8 mouse cellular contexts compared by ENCODE assay signal in genomic region chr13:91459896-91460620, GRCm38 (mm10). TPM values are rescaled to one million over a fixed set of nuclear protein-coding genes. Genes with fewer than 3 reads are reported as not detected.
A peak's percentile ranks its signal among the peaks of the same experiment; 100 is the strongest.
DNase-seq lines count a peak whose midpoint lies in the region; ATAC-seq and TF ChIP-seq lines count a peak whose summit lies in the region.

Gene Ssbp2 (plus strand): TSS chr13:91460283.

- DNase-seq in testis, postnatal 10 days (ENCODE audit: low spot score) = no peak
- peak in 1 of 2 experiments; percentile 22 for DNase-seq in layer of hippocampus, adult 18-20 months (ENCODE audit: low spot score in 2 of 2)
- no peak for DNase-seq in ovary, adult 18-20 months (ENCODE audit: low spot score)
- DNase-seq in urinary bladder, postnatal 25 days (ENCODE audit: low spot score) = no peak

- peak; percentile 6 for ATAC-seq in common myeloid progenitor, adult 5-6 weeks (replicated peaks; ENCODE audit: low read depth, poor library complexity, severe bottlenecking)
- peak; percentile 18; the same call in 1 of the 2 replicates for ATAC-seq in granulocyte monocyte progenitor cell, adult 5-6 weeks (replicated peaks; ENCODE audit: poor library complexity, severe bottlenecking)

- H3K27ac ChIP-seq in testis, adult 2 months (ENCODE audit: control insufficient read depth, insufficient read depth, low read depth, low read length) = peak within 1 kb of the TSS; percentile 96
- H3K27ac ChIP-seq in macrophage = peak within 1 kb of the TSS; percentile 68

- peaks cover 7% of the 10 kb centered on the region for H3K4me1 ChIP-seq in testis, adult 2 months (ENCODE audit: control insufficient read depth, insufficient read depth, low read length)

- no peaks in the 10 kb centered on the region for H3K79me2 ChIP-seq in macrophage (ENCODE audit: inconsistent target)

- H3K4me3 ChIP-seq in testis, adult 2 months (ENCODE audit: control insufficient read depth, low read depth, low read length) = peak within 1 kb of the TSS; percentile 93
- peak within 1 kb of the TSS; percentile 31 for H3K4me3 ChIP-seq in macrophage (ENCODE audit: inconsistent target)

- TF ChIP-seq POLR2A in testis, adult 2 months (IDR thresholded peaks at IDR 0.05; ENCODE audit: control insufficient read depth, low read depth, low read length) = no peak

- H3K36me3 ChIP-seq in testis, adult 2 months (ENCODE audit: control insufficient read depth, insufficient read depth, low read length) = no peaks in the 10 kb centered on the region
- H3K36me3 ChIP-seq in macrophage (ENCODE audit: inconsistent target) = no peaks in the 10 kb centered on the region

- WGBS in macrophage (ENCODE audit: missing documents) = 18% methylated on average over 29 of the region's 29 CpGs

- no peak for TF ChIP-seq CTCF in testis, adult 2 months (IDR thresholded peaks at IDR 0.05; ENCODE audit: control insufficient read depth, insufficient read depth, insufficient replicate concordance, low read depth, low read length)

- H3K27me3 ChIP-seq in testis, adult 2 months (ENCODE audit: control insufficient read depth, insufficient read depth, low read length) = no peaks in the 10 kb centered on the region

RNA-seq across cellular contexts. Expression of gene Ssbp2, which starts in this region (rescaled TPM):
- polyA plus RNA-seq in testis, adult 2 months (2012; rRNA removed) = 7.9 and 8.3 TPM in 2 replicates
- 75.2 and 80.6 TPM in 2 replicates for total RNA-seq in common myeloid progenitor, adult 5-6 weeks (2017)
- 49.7 and 56.9 TPM in 2 replicates for total RNA-seq in granulocyte monocyte progenitor cell, adult 5-6 weeks (2014; fragmentation: Nextera tagmentation)
- 23.1 and 26.5 TPM in 2 replicates for total RNA-seq in granulocyte monocyte progenitor cell, adult 5-6 weeks (2017)
- total RNA-seq in layer of hippocampus, adult 18-20 months (2021) = 100 to 1,000 TPM; 117 to 135 TPM
- 10 to 100 TPM in 13 of 26 experiments, 1 to 10 TPM in 12, under 1 TPM in 1; 0.68 to 17.5 (median 10.0) TPM for total RNA-seq in macrophage (2018; cell fraction: chromatin; rRNA removed)
- 1 to 10 TPM; 1.9 to 4.4 (median 3.0) TPM for total RNA-seq in macrophage (2018; cell fraction: cytosol; rRNA removed)
- 10 to 100 TPM in 6 of 26 experiments, 1 to 10 TPM in 20; 1.4 to 12.1 (median 5.2) TPM for total RNA-seq in macrophage (2018; cell fraction: nucleus; rRNA removed)
- polyA plus RNA-seq in macrophage (2018) = 1.8 to 4.6 TPM (median 4.4 TPM) in 3 replicates
